Mouse (Mus musculus): ENCODE measurements around the gene Abca8b.
"Not testable (repeated sequence)": the region's sequence is repeated elsewhere in the genome, so short reads cannot be mapped to it uniquely, and the experiment has no call there.

The Abca8b gene

GRCm38 (mm10) chr11:109995624-109996023 is at the start of gene Abca8b:
Abca8b (minus strand) TSS chr11:109995845.
- DNase-seq (ENCODE audit: low spot score in 2 of 2): peak; percentile 3 to 5

GRCm38 (mm10) chr11:110037795-110038194 is 42.1 kb upstream of the Abca8b start:
- no peak for DNase-seq (ENCODE audit: low spot score in 2 of 2)

GRCm38 (mm10) chr11:110028913-110029695 is 33.5 kb upstream of the Abca8b start:
- DNase-seq (ENCODE audit: low spot score in 2 of 2): no peak

- no peak for DNase-seq (ENCODE audit: low spot score in 2 of 2)
Observed at GRCm38 (mm10) chr11:110010836-110011546, 15.3 kb upstream of the Abca8b start.

GRCm38 (mm10) chr11:109995013-109995412 is 632 bp downstream of the Abca8b start:
- DNase-seq (ENCODE audit: low spot score in 2 of 2): no peak

GRCm38 (mm10) chr11:109994014-109994413 is 1.6 kb downstream of the Abca8b start:
- DNase-seq (ENCODE audit: low spot score in 2 of 2): no peak

- no peak for DNase-seq (ENCODE audit: low spot score in 2 of 2)
Observed at GRCm38 (mm10) chr11:109991270-109991669, 4.4 kb downstream of the Abca8b start.

- no peak for DNase-seq (ENCODE audit: low spot score in 2 of 2)
Observed at GRCm38 (mm10) chr11:109990256-109990655, 5.4 kb downstream of the Abca8b start.

GRCm38 (mm10) chr11:109988164-109988563 is 7.5 kb downstream of the Abca8b start:
- DNase-seq (ENCODE audit: low spot score in 2 of 2): no peak

GRCm38 (mm10) chr11:109987460-109988072 is 8.1 kb downstream of the Abca8b start:
- not testable (repeated sequence) for DNase-seq (ENCODE audit: low spot score in 2 of 2)

GRCm38 (mm10) chr11:109981872-109982271 is 13.8 kb downstream of the Abca8b start:
- DNase-seq (ENCODE audit: low spot score in 2 of 2): no peak

- no peak for DNase-seq (ENCODE audit: low spot score in 2 of 2)
Observed at GRCm38 (mm10) chr11:109970521-109970920, 25.1 kb downstream of the Abca8b start.

- no peak for DNase-seq (ENCODE audit: low spot score in 2 of 2)
Observed at GRCm38 (mm10) chr11:109961495-109962492, 33.9 kb downstream of the Abca8b start.

GRCm38 (mm10) chr11:109955185-109955584 is 40.5 kb downstream of the Abca8b start:
- no peak for DNase-seq (ENCODE audit: low spot score in 2 of 2)

- no peak for DNase-seq (ENCODE audit: low spot score in 2 of 2)
Observed at GRCm38 (mm10) chr11:109936915-109937314, 58.7 kb downstream of the Abca8b start.

GRCm38 (mm10) chr11:109933207-109933606 is 62.4 kb downstream of the Abca8b start:
- not testable (repeated sequence) for DNase-seq (ENCODE audit: low spot score in 2 of 2)

- DNase-seq (ENCODE audit: low spot score in 2 of 2): no peak
Observed at GRCm38 (mm10) chr11:109928489-109928888, 67.2 kb downstream of the Abca8b start.

GRCm38 (mm10) chr11:109926718-109927680 is 68.6 kb downstream of the Abca8b start:
- DNase-seq (ENCODE audit: low spot score in 2 of 2): no peak

GRCm38 (mm10) chr11:109922236-109922635 is 73.4 kb downstream of the Abca8b start:
- no peak for DNase-seq (ENCODE audit: low spot score in 2 of 2)

- no peak for DNase-seq (ENCODE audit: low spot score in 2 of 2)
Observed at GRCm38 (mm10) chr11:109919480-109919879, 76.2 kb downstream of the Abca8b start.

Measured in spleen, postnatal 36 days (tissue).